17 mouse cellular contexts compared by ENCODE assay signal in the genomic region with DNA sequence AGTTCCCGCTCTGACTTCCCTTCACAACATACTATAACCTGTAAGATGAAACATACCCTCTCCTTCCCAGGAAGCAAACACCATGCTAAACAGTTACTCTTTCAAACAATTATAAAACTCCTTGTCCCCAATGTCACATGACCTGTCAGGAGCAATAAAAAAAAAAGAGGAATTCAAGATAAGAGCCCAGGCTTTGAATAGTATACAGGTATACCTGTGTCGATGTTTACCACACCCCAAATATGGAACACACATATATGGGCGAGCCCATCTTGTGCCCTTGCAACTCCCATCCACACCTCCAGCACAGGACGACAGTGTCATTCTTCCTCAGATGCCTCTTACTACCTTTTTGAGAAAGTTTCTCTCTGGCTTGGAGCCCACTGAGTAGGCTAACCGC.
"Had no signal": no experiment of that assay in that cellular context is flagged by ENCODE, and none has a peak within 500 bp of the region (broad histone marks: within the 10 kb centered on the region; RNA-seq: fewer than 3 reads in every experiment).

No protein-coding gene starts in this region.

- H3K4me3 ChIP-seq: kidney, embryonic 15.5 days; limb, embryonic 12.5 days; limb, embryonic 15.5 days; stomach, embryonic 15.5 days had no signal

- H3K4me2 ChIP-seq: kidney, embryonic 15.5 days; limb, embryonic 12.5 days; limb, embryonic 15.5 days; lung, embryonic 14.5 days; midbrain, embryonic 11.5 days; stomach, embryonic 15.5 days had no signal

- H3K27me3 ChIP-seq: kidney, embryonic 15.5 days; limb, embryonic 12.5 days; limb, embryonic 15.5 days; stomach, embryonic 15.5 days had no signal

- H3K27ac ChIP-seq: kidney, embryonic 15.5 days; limb, embryonic 12.5 days; limb, embryonic 15.5 days had no signal

- H3K4me1 ChIP-seq: limb, embryonic 12.5 days; limb, embryonic 15.5 days; stomach, embryonic 15.5 days had no signal

- H3K9me3 ChIP-seq: kidney, embryonic 15.5 days; stomach, embryonic 15.5 days had no signal

- H3K9ac ChIP-seq: kidney, embryonic 15.5 days; limb, embryonic 12.5 days; limb, embryonic 15.5 days; lung, embryonic 14.5 days; stomach, embryonic 15.5 days had no signal

- DNase-seq: kidney, adult 11 months; kidney, adult 8-10 months; kidney, postnatal 10 days; left cerebral cortex, postnatal 4 days; lung, embryonic 14.5 days; lung, postnatal 14 days; lung, postnatal 4 days; midbrain, embryonic 14.5 days; right cerebral cortex, postnatal 25 days; spleen, adult 18-20 months; thymus, adult 18-20 months; thymus, postnatal 36 days had no signal
